Mouse (Mus musculus) liver (tissue): ENCODE measurements around the gene Hoxb9.

Experiments
- DNase-seq: peaks from one replicate; pipeline ENCODE4 v3.0.0-alpha.2; 2020; ENCODE audit warnings: mixed read lengths

Hoxb9 gene

DNA sequence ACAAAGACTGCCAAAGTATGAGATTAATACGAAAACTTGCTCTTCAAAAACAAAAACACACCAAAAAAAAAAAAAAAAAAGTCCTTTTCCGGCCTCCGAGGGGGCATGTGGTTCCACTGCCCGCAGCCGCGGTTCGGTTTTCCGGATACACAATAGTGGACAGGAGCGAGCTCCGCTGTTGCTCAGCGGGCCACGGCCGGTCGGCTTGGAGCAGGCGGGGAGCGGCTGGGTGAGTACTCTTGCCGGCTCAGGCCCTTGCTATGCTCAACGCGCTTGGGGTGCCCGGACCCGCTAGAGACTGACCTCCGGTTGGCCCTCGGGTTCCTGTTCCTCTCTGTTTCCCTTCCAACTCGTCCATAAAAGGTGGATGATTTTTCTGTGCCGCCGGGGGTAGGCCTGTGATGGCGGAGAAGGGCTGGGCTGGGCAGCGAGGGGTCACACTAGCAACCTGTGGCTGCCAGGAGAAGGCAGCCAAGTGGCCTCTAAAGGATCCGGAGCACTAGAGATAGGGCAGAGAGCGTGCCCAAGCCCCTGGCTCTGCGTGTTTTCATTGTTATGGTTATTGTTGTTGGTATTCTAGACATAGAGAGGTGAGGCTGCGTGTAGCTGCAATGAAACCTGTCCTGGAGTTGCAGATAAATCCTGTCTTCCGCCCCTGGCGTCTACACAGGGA, 43.5 kb downstream of the Hoxb9 start:
- no peak for DNase-seq

DNA sequence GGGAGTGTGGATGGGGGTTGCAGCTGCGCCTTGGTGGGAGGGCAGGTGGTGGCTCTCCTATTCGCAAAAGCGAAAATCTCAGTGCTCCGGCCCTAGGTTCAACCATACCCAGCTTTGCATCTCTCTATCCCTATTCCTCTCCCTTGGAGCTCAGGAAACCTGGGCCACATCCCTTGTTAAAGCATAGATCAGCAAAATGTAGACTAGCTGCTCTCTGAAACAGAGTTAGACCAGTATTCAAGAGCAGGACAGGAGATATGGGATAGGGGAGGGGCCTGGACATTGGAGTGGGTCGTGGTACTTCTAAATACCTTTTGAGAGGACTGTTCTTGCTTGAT, 44.1 kb downstream of the Hoxb9 start:
- DNase-seq = no peak

DNA sequence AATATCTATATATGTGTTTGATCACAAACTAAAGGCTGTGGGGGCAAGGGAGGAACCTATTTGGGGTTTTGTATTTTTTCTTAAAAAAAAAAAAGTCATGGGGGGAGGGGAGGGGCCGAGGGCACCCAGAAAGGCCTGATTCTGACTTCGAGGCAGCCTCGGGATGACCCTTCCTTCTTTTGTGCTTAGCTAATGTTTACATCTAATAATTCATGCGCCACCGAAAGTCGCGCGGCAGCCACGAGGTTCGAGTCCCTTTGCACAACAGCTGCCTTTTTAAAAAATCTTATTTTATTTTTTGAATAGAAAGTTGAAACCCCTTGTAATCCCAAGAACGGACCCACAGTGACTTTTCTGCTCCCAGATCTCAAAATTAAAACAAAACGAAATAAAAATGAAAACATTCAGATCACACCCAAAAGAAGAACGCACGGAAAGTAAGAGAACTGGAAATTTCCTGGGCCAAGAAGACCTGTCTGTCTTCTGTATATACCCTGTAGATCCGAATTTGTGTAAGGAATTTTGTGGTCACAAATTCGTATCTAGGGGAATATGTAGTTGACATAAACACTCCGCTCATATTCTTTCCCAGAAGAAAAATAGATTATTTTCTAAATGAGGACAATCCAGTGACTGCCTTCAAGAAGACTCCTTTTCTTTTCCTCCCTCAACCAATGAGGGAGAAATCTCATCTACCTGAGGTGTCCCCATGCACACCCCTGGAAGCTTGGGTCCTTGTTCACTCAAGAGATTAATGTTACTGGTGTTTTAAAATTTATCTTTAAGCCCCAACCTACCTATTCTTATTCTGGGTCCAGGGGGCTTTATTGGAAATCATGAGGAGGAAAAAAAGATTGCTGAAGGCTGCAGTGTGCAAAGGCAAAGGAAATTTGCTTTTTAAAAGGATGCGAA, 45.7 kb downstream of the Hoxb9 start:
- DNase-seq = no peak

DNA sequence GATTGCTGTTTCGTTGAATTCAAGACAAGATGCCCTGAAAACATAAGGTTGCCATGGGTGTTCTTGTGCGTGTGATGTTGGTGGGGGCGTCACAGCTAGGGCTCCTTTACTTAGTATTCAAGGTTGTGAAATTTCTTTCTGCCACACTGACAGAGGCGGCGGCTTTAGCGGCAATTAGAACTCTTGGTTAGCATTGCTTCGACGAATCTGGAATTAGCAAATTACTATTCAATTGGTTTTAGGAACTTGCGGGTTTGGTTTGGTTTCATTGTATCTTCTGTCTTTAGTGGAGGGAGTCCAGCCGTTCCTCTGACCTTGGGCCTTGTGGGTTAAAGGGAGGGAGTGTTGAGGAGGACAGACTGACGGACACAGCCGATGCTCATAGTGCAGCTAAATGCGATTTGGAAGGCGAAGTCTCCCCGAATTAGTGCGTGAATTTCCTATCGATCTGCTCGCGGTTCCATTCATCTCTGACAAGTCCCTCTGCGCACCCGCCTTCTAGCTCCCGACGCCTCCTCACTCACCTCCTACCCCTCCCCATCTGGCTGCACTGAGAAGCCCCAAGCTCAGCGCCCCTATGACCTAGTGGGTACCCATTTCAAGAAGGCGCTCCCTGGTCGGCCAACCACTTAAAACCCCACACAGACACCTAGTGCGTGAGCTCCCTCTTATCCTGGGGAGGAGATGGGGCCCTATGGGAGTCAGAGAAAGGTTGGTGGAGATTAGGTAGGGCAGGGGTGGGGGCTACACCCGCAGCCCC, 46.5 kb downstream of the Hoxb9 start, which contains the start of gene Hoxb4:
Hoxb4 (plus strand) TSS at position 660 of the 760 bp plus-strand sequence.
- no peak for DNase-seq

DNA sequence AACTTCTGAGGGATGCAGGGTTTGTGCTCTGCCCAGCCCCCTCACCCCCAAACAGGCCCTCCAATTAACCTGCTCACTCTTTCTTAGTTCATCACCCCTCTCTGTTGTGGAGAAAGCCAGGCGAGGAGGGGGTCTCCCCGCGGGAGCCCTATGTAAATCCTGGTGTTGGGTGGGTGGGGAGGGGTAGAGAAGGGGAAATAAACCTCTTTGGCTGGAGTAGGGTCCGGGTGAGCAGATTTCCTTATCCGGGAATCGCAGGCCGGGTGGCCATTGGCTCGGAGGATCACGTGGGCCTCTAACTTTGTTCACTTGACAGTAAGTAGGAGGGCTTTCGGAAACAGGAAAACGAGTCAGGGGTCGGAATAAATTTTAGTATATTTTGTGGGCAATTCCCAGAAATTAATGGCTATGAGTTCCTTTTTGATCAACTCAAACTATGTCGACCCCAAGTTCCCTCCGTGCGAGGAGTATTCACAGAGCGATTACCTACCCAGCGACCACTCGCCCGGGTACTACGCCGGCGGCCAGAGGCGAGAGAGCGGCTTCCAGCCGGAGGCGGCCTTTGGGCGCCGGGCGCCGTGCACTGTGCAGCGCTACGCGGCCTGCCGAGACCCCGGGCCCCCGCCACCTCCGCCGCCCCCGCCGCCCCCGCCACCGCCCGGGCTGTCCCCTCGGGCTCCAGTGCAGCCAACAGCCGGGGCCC, 47.3 kb downstream of the Hoxb9 start:
- DNase-seq = peak; percentile 64

DNA sequence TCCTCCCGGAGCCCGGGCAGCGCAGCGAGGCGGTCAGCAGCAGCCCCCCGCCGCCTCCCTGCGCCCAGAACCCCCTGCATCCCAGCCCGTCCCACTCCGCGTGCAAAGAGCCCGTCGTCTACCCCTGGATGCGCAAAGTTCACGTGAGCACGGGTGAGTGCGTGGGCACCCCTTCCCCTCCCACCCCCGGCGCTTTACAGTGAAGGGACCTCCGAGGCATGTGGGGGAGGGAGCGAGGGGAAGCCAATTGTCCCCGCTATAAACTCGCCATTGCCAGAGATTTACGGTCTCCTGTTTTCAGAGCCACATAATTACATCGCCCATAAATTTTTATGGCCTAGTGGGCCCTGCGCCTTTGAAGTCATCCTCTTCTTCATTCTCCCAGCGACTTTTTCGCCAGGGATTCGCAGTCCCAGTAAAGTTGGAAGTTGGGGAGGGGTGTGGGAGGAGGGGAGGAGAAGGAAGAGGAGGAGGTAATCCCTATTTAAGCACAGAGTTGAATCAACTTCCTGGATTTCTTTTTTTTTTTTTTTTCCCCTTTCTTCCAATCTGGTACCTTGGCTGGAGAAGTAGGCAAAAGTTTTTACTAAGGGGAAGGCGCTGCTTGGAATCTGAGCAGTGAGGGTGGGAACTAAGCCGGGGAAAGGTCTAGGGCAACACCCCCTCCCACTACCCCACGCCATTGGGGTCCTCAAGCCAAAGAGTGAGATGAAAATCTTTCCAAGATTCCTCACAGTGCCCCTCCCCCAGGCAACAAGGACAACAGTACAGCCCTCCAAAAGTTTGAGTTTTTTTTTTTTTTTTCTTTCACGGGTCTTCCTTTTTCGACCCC, 48.0 kb downstream of the Hoxb9 start:
- no peak for DNase-seq

DNA sequence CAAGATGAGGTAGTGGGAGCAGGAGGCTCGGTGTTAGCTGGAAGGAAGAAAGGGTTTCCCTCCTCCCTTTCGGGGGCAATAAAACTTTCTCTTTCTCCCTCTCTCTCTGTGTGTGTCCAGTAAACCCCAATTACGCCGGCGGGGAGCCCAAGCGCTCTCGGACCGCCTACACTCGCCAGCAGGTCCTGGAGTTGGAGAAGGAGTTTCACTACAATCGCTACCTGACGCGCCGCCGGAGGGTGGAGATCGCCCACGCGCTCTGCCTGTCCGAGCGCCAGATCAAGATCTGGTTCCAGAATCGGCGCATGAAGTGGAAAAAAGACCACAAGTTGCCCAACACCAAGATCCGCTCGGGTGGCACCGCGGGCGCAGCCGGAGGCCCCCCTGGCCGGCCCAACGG, 48.7 kb downstream of the Hoxb9 start:
- DNase-seq = no peak

DNA sequence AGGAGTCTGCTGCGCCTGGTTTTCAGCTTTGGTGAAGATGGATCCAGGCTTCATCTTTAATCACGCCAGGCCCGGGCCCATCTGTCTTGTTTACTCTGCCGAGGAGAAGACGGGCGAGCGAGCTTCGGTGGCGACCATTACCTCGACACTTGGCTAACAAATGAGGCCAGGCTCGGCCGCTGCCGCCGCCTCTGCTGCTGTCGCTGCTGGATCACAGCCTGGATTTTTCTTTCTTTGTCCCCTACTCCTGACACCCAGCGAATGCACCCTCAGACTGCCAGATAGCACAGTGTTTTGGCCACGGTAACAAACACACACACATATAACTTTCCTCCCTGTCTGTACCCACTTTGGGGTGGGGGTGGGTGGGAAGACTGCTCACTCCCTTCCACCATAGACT, 49.4 kb downstream of the Hoxb9 start:
- DNase-seq = no peak

DNA sequence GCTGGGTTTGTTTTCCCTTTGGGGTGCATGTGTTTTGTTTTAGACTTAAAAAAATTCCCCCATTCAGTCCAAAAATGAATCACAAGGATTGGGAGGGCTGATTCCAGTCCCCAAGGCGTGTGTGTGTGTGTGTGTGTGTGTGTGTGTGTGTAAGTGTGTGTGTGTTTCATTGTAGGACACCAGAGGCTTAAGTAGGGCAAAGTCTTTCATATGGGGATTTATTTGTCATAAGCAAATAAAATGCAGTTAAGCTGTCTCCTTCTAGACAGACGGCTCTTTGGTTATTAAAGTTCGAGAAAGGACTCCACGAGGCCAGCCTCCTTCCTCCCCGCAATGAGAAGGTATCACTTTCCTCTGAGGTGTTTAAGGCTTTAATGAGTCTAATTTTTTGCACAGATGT, 50.6 kb downstream of the Hoxb9 start:
- no peak for DNase-seq

DNA sequence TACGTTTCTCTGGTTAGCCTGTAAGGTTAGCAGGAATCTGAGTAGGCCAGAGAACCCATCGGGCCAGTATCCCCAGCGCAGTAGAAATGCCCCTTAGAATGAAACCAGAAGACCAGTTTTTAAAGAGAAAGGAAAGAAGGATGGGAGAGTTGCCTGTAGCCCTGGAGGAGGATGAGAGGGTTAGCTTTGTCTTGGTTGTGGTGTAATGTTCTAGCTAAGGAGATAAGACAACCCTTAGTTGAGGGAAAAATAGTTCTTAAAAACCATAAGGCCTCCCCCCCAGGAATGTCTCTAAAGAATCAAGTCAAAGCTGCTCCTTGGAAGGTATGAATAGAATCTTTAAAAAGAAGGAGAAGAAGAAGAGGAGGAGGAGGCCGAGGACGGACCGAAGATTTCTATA, 51.5 kb downstream of the Hoxb9 start:
- DNase-seq = no peak

DNA sequence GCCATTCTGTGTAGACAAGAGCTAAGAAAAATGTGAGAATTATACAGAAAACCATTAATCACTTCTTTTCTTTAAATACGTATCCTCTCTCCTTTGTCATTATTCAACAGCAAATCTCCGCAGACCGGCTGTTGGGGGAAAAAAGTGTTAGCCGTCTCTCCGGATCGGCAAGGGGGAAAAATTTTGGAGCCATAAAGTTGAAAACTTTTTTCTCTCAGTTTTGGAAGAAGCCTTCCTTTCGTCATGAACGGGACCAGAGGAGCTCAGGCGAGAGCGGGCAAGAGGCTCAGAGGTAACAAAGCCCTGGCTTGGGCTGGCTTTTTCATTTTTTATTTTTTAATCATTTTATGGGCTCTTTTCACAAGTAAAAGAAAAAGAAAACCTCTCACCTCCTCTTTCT, 51.9 kb downstream of the Hoxb9 start, which contains the start of gene Hoxb3:
Hoxb3 (plus strand) TSS at position 173 of the 400 bp plus-strand sequence.
- no peak for DNase-seq

DNA sequence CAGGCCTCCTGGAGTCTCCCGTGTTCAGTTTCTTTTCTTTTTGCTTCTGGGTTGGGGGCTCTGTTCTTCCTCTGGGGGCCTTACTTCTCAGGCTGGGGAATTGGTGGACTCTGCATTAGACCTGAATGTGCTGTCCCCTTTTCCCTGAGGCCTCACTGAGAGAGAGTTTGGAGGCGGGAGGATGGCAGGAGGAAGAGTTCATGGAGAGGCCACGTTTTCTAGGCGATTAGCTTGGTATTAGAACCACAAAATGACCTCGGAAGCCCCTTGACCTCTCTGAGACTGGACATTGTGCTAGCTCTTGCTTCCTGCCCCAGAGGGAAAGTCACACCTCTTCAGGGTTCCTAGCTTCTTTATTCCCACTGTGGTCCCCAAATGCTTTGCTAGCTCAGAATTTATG, 52.9 kb downstream of the Hoxb9 start:
- DNase-seq = no peak

DNA sequence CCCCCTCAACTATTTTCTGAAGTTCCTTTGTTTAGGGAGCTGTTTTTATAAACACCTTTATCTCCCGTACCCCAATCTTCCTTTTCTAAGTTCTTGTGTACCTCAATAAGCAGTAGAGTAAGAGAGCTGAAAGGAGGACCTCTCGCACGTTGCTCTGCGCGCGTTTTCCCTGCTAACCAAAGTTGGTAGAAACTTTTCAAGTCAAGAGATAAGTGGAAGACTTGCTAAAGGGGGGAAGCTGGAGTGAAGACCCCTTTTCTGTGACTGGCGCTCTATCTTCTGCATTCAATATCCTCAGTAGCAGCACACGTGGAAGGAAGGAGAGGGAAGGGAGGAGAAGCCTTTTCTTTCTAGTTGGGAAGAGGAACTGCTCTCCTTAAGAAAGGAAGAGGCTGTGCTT, 53.7 kb downstream of the Hoxb9 start:
- DNase-seq = no peak

DNA sequence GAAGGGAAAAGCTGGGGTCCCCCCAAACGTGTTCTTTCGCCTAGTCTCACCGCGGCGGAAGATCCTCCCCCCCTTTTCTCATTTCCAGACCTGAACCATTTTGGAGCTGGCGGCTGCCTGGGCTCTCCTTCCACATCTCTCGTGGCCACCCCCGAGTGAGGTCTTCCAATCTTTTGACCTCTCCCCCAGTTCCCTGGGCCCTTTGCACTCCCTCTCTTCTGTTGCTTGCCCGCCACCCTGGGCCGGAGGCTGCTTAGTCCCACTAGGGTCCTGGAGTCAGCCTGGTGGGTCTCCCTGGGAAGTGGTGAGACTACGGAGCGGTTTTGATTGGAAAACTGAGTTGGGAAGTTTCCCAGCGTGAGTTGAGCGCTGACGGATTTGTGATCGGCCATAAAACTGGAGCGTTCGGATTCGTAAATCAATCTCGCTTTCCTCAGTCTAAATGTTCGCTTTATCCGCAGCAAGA, 54.5 kb downstream of the Hoxb9 start:
- DNase-seq = no peak
